Mouse (Mus musculus) lung, adult 2 months (tissue): ENCODE data around the gene Bri3bp.

Source experiments
- CTCF ChIP-seq: fragments of 200-500 bp; IDR thresholded peaks from 2 replicates; pipeline ENCODE4 v1.5.1; 2011; ENCODE audit warnings: mild to moderate bottlenecking, low read length, control low read depth; ENCODE audit not compliant: insufficient read depth
- POLR2A ChIP-seq: fragments of 200-500 bp; IDR thresholded peaks from 2 replicates; pipeline ENCODE4 v1.6.1; 2011; ENCODE audit warnings: low read depth, mild to moderate bottlenecking, control low read depth, low read length, borderline replicate concordance; ENCODE audit errors: extremely low read depth

DNA sequence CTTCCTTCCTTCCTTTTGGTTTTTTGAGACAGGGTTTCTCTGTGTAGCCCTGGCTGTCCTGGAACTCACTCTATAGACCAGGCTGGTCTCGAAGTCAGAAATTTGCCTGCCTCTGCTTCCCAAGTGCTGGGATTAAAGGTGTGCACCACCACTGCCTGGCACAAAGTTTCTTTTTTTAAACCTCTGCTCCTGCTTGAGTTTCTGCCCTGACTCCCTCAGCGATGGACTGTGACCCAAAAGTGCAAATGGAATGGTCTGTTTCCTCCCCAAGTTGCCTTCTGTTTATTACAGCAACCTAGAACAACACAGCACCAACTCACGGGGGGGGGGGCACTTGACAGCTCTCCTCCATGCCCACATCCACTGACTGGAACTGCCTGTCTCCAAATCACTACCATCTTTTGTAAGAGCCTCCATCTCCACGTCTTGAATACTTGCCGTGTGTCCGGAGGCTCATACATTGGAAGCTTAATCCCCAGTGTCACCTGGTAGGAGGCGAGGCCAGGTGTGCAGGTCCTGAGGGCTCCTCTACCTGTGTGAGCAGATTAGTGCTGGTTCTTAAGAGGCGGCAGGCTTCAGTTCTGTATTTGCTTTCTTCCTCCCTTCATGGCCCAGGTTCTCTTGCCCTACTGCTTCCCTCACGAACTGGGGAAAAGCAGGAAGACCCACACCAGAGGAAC, 31.6 kb downstream of the Bri3bp start:
- TF ChIP-seq CTCF: no peak
- no peak for TF ChIP-seq POLR2A
